Mouse (Mus musculus) central nervous system, embryonic 11.5 days (tissue): ENCODE measurements around the gene Dbil5. TPM values are rescaled to one million over a fixed set of nuclear protein-coding genes. Genes with fewer than 3 reads are reported as not detected.

ENCODE experiments used
- polyA plus RNA-seq: library from polyadenylated mRNA; depleted of rRNA; stranded (reverse); fragments of >200 nt; gene quantifications from 2 replicates; pipeline ENCODE4 v1.2.3, GENCODE M21; 2012; rRNA removed

Dbil5 gene
- 0.29 and 0.36 TPM in 2 replicates for polyA plus RNA-seq

GRCm38 (mm10) chr11:76217390-76217800 lies at the start of gene Dbil5, which contains the start of gene Gemin4:
Dbil5 (plus strand) TSS chr11:76217608.
Gemin4 (minus strand) TSS chr11:76217664.

GRCm38 (mm10) chr11:76179495-76180145 lies 37.8 kb upstream of the Dbil5 start, which contains the start of the genes Vps53 and Fam57a:
Vps53 (minus strand) TSS chr11:76179647.
Fam57a (plus strand) TSS chr11:76179671.

GRCm38 (mm10) chr11:76242901-76243810 lies 25.7 kb downstream of the Dbil5 start, which contains the start of the genes Mrm3 and Glod4:
Mrm3 (plus strand) TSS chr11:76243715.
Glod4 (minus strand) TSS chr11:76243725.

Other genes with a start within 250 kb of the Dbil5 start
- 0.40 and 1.1 TPM in 2 replicates for gene 1700016K19Rik, start 217.7 kb upstream of the Dbil5 start, polyA plus RNA-seq
- gene Rflnb, start 189.8 kb upstream of the Dbil5 start, polyA plus RNA-seq: 6.8 and 16.6 TPM in 2 replicates
- gene Vps53, start 38.0 kb upstream of the Dbil5 start, polyA plus RNA-seq: 33.6 and 37.3 TPM in 2 replicates
- gene Fam57a, start 37.9 kb upstream of the Dbil5 start, polyA plus RNA-seq: 11.6 and 25.9 TPM in 2 replicates
- 7.8 and 18.9 TPM in 2 replicates for gene Gemin4, start 56 bp downstream of the Dbil5 start, polyA plus RNA-seq
- 14.1 and 20.7 TPM in 2 replicates for gene Mrm3, start 26.1 kb downstream of the Dbil5 start, polyA plus RNA-seq
- gene Glod4, start 26.1 kb downstream of the Dbil5 start, polyA plus RNA-seq: 75.4 and 78.7 TPM in 2 replicates
- 54.0 and 60.9 TPM in 2 replicates for gene Nxn, start 181.5 kb downstream of the Dbil5 start, polyA plus RNA-seq
- gene Timm22, start 189.3 kb downstream of the Dbil5 start, polyA plus RNA-seq: 44.4 and 45.5 TPM in 2 replicates